Mouse (Mus musculus) monocyte, adult 5-6 weeks (primary cell): ENCODE data around the gene Gli3. TPM values are rescaled to one million over a fixed set of nuclear protein-coding genes. Genes with fewer than 3 reads are reported as not detected.

ENCODE experiments used
- ATAC-seq: fragments of 153-309, 156-312 bp; replicated peaks from 2 replicates; pipeline ENCODE4 v1.8.0; 2017; ENCODE audit warnings: mild to moderate bottlenecking; ENCODE audit not compliant: low TSS enrichment, insufficient number of reproducible peaks, severe bottlenecking, poor library complexity, low FRiP score
- total RNA-seq: library from RNA; stranded (forward); fragments of 200-1000, 200-491, 200-594 nt; gene quantifications from 3 replicates; pipeline ENCODE4 v1.2.3, GENCODE M21; 2017

The Gli3 gene
- total RNA-seq, 1 experiment from 2014 or later: not detected

GRCm38 (mm10) chr13:15762291-15762690, 299.3 kb downstream of the Gli3 start:
- ATAC-seq: no peak

GRCm38 (mm10) chr13:15762901-15763417, 299.9 kb downstream of the Gli3 start:
- no peak for ATAC-seq

- ATAC-seq: no peak
Observed at GRCm38 (mm10) chr13:15777624-15778023, 314.6 kb downstream of the Gli3 start.
